Mouse (Mus musculus) midbrain, embryonic 11.5 days (tissue): ENCODE data around the gene Hsd3b6. TPM values are rescaled to one million over a fixed set of nuclear protein-coding genes. Genes with fewer than 3 reads are reported as not detected.

ENCODE experiments used
- polyA plus RNA-seq: library from polyadenylated mRNA; unstranded; fragments of >200 nt; fragmentation: Nextera tagmentation; extraction: Ambion mirVana; gene quantifications from 2 replicates; pipeline ENCODE4 v1.2.1, GENCODE M21; 2014

Gene Hsd3b6
- polyA plus RNA-seq, 1 experiment from 2014 or later, result 18.8 TPM

Other genes with a start within 250 kb of the Hsd3b6 start
- not detected in 2 replicates for gene Gm10681, start 225.6 kb downstream of the Hsd3b6 start, polyA plus RNA-seq
- gene Hsd3b5, start 184.2 kb downstream of the Hsd3b6 start, polyA plus RNA-seq, result not detected in 2 replicates
- not detected in 2 replicates for gene Hsd3b2, start 89.9 kb downstream of the Hsd3b6 start, polyA plus RNA-seq
- 0.03 and 0.12 TPM in 2 replicates for gene Hsd3b3, start 51.3 kb downstream of the Hsd3b6 start, polyA plus RNA-seq
- gene Hsd3b1, start 45.4 kb upstream of the Hsd3b6 start, polyA plus RNA-seq, result 0.54 and 0.57 TPM in 2 replicates
- gene Hao2, start 78.8 kb upstream of the Hsd3b6 start, polyA plus RNA-seq, result not detected in 2 replicates